Mouse (Mus musculus) cerebellum, adult 2 months (tissue): ENCODE measurements around the gene Fam149a. TPM values are rescaled to one million over a fixed set of nuclear protein-coding genes. Genes with fewer than 3 reads are reported as not detected.

Source experiments
- DNase-seq, 2 experiments: peaks; one replicate each; pipeline ENCODE4 v3.0.0; 2021
- H3K27ac ChIP-seq: fragments of 200-500 bp; 2 replicates; pipeline ENCODE4 v1.5.1; 2012; ENCODE audit warnings: low read length, control low read depth, inconsistent platforms; ENCODE audit not compliant: insufficient read depth
- H3K27me3 ChIP-seq: fragments of 200-500 bp; 2 replicates; pipeline ENCODE4 v1.6.1; 2012; ENCODE audit warnings: inconsistent platforms, mild to moderate bottlenecking, low read length, moderate library complexity; ENCODE audit not compliant: control insufficient read depth, insufficient read depth
- H3K4me1 ChIP-seq: fragments of 200-500 bp; 2 replicates; pipeline ENCODE4 v1.6.1; 2011; ENCODE audit warnings: low read length; ENCODE audit not compliant: control insufficient read depth, insufficient read depth
- H3K4me3 ChIP-seq: fragments of 200-500 bp; replicated peaks from 2 replicates; pipeline ENCODE3; 2011; ENCODE audit warnings: mild to moderate bottlenecking, low read depth, low read length, control low read depth; ENCODE audit not compliant: insufficient read depth
- CTCF ChIP-seq: fragments of 200-500 bp; IDR thresholded peaks from 2 replicates; pipeline ENCODE4 v1.5.1; 2011; ENCODE audit warnings: low read depth, mild to moderate bottlenecking, control low read depth, low read length, moderate library complexity, borderline replicate concordance; ENCODE audit not compliant: insufficient read depth
- POLR2A ChIP-seq: fragments of 200-500 bp; IDR thresholded peaks from 2 replicates; pipeline ENCODE4 v1.6.1; 2011; ENCODE audit warnings: low read length, control low read depth, borderline replicate concordance; ENCODE audit not compliant: insufficient read depth
- WGBS: fragments of 180-500 bp; shearing (Covaris S2); methylation state at CpG from one replicate; pipeline ENCODE4 v1.1.7; 2018; 5-methylcytosine and 5-hydroxymethylcytosine counted together
- polyA plus RNA-seq: library from polyadenylated mRNA; depleted of rRNA; stranded (reverse); fragments of >200 nt; gene quantifications from 2 replicates; pipeline ENCODE4 v1.2.3, GENCODE M21; 2012; rRNA removed

The Fam149a gene
- polyA plus RNA-seq: 14.3 and 15.1 TPM in 2 replicates

GRCm38 (mm10) chr8:45381963-45382347, at the start of gene Fam149a:
Fam149a (minus strand) TSS chr8:45382291.
- TF ChIP-seq POLR2A (no peak), CTCF (no peak)
- Histone ChIP-seq H3K27ac (no peak within 1 kb of the TSS), H3K4me1 (peaks cover 6% of the 10 kb centered on the region; the same call in 1 of the 2 replicates), H3K27me3 (no peaks in the 10 kb centered on the region; the same call in 1 of the 2 replicates), H3K4me3 (peak within 1 kb of the TSS; percentile 42)
- WGBS: 13% methylated on average over 6 of the region's 6 CpGs
- DNase-seq: no peak

GRCm38 (mm10) chr8:45420151-45420550, 38.1 kb upstream of the Fam149a start:
- no peak for DNase-seq
- no peak for TF ChIP-seq POLR2A
- Histone ChIP-seq H3K4me1 (no peaks in the 10 kb centered on the region), H3K27me3 (no peaks in the 10 kb centered on the region), H3K4me3 (no peak overlapping the region), H3K27ac (no peak overlapping the region)
- 91% methylated on average over 7 of the region's 7 CpGs for WGBS

GRCm38 (mm10) chr8:45414965-45415364, 32.9 kb upstream of the Fam149a start:
- no peak for TF ChIP-seq POLR2A
- no peak for TF ChIP-seq CTCF
- WGBS: 89% methylated on average over 7 of the region's 7 CpGs
- H3K27me3 ChIP-seq: no peaks in the 10 kb centered on the region
- no peak for DNase-seq
- H3K4me3 ChIP-seq: no peak overlapping the region
- no peaks in the 10 kb centered on the region for H3K4me1 ChIP-seq
- no peak overlapping the region for H3K27ac ChIP-seq

- Histone ChIP-seq H3K27me3 (no peaks in the 10 kb centered on the region), H3K27ac (no peak within 1 kb of the TSS; the same call in 1 of the 2 replicates), H3K4me3 (peak within 1 kb of the TSS; percentile 50), H3K4me1 (no peaks in the 10 kb centered on the region)
- DNase-seq: no peak
- no peak for TF ChIP-seq POLR2A
- no peak for TF ChIP-seq CTCF
- WGBS: 52% methylated on average over 2 of the region's 2 CpGs
These were observed 28.8 kb upstream of the Fam149a start, which contains the start of gene Tlr3 for GRCm38 (mm10) chr8:45410882-45411281. Tlr3 (minus strand) TSS chr8:45411080.

GRCm38 (mm10) chr8:45410146-45410880, 28.2 kb upstream of the Fam149a start:
- TF ChIP-seq CTCF (no peak), POLR2A (no peak)
- DNase-seq: peak; percentile 34 to 41
- Histone ChIP-seq H3K4me3 (peak overlapping the region; percentile 50), H3K27ac (no peak overlapping the region; the same call in 1 of the 2 replicates), H3K27me3 (no peaks in the 10 kb centered on the region), H3K4me1 (no peaks in the 10 kb centered on the region)
- WGBS: 10% methylated on average over 18 of the region's 18 CpGs

GRCm38 (mm10) chr8:45409702-45410101, 27.6 kb upstream of the Fam149a start:
- Histone ChIP-seq H3K4me3 (no peak overlapping the region), H3K4me1 (no peaks in the 10 kb centered on the region), H3K27ac (no peak overlapping the region), H3K27me3 (no peaks in the 10 kb centered on the region)
- TF ChIP-seq CTCF: no peak
- TF ChIP-seq POLR2A: no peak
- DNase-seq: no peak
- 49% methylated on average over 4 of the region's 4 CpGs for WGBS

- Histone ChIP-seq H3K27me3 (no peaks in the 10 kb centered on the region; the same call in 1 of the 2 replicates), H3K4me1 (peaks cover 6% of the 10 kb centered on the region; the same call in 1 of the 2 replicates), H3K27ac (no peak overlapping the region), H3K4me3 (no peak overlapping the region)
- peak; percentile 10 to 25 for DNase-seq
- no peak for TF ChIP-seq CTCF
- no peak for TF ChIP-seq POLR2A
- 3% methylated on average over 1 of the region's 1 CpGs for WGBS
These were observed 1.2 kb upstream of the Fam149a start for GRCm38 (mm10) chr8:45383250-45383649.

GRCm38 (mm10) chr8:45381075-45381962, 772 bp downstream of the Fam149a start:
- 5% methylated on average over 38 of the region's 38 CpGs for WGBS
- Histone ChIP-seq H3K27ac (no peak overlapping the region), H3K27me3 (no peaks in the 10 kb centered on the region; the same call in 1 of the 2 replicates), H3K4me3 (peak overlapping the region; percentile 42), H3K4me1 (peaks cover 6% of the 10 kb centered on the region; the same call in 1 of the 2 replicates)
- DNase-seq: peak in 1 of 2 experiments; percentile 9
- TF ChIP-seq CTCF: no peak
- no peak for TF ChIP-seq POLR2A
